21 mouse cellular contexts compared by ENCODE assay signal in genomic region chr3:35473351-35473750, GRCm38 (mm10).
DNase-seq lines count a peak whose midpoint lies in the region; ATAC-seq lines count a peak whose summit lies in the region.
"Had no signal": no experiment of that assay in that cellular context is flagged by ENCODE, and none has a peak within 500 bp of the region (broad histone marks: within the 10 kb centered on the region; RNA-seq: fewer than 3 reads in every experiment).

No protein-coding gene starts in this region.

- no peak overlapping the region for H3K4me2 ChIP-seq in hindbrain, embryonic 13.5 days
- no peak overlapping the region for H3K4me2 ChIP-seq in midbrain, embryonic 16.5 days (ENCODE audit: low read length)
- H3K4me2 ChIP-seq in neural tube, embryonic 14.5 days (ENCODE audit: low read depth, low read length): no peak overlapping the region
- H3K4me2 ChIP-seq: embryonic facial prominence, embryonic 13.5 days; forebrain, embryonic 13.5 days; heart, embryonic 12.5 days; hindbrain, embryonic 15.5 days had no signal

- no peak for ATAC-seq in hindbrain, embryonic 13.5 days (ENCODE audit: low FRiP score)
- ATAC-seq in midbrain, embryonic 16.5 days: no peak
- peak; percentile 34; the same call in 1 of the 2 replicates for ATAC-seq in neural tube, embryonic 14.5 days (ENCODE audit: low read depth)
- ATAC-seq: activated CD4-positive, CD25-positive, alpha-beta regulatory T cell, adult 4 months; forebrain, embryonic 13.5 days; inflammation-experienced regulatory T-cells, adult 6 months; Patski had no signal

- no peaks in the 10 kb centered on the region for H3K27me3 ChIP-seq in hindbrain, embryonic 10.5 days (ENCODE audit: insufficient read depth, poor library complexity, severe bottlenecking)
- H3K27me3 ChIP-seq in hindbrain, embryonic 13.5 days: peaks cover 7% of the 10 kb centered on the region; the same call in 1 of the 2 replicates
- H3K27me3 ChIP-seq in midbrain, embryonic 10.5 days (ENCODE audit: low read depth, poor library complexity, severe bottlenecking): no peaks in the 10 kb centered on the region
- H3K27me3 ChIP-seq in midbrain, embryonic 16.5 days (ENCODE audit: control insufficient read depth, insufficient read depth, low read depth, low read length): no peaks in the 10 kb centered on the region
- H3K27me3 ChIP-seq in neural tube, embryonic 14.5 days (ENCODE audit: control insufficient read depth, insufficient read depth, low read length): peaks cover 2% of the 10 kb centered on the region; the same call in 1 of the 2 replicates
- H3K27me3 ChIP-seq: CH12.LX; embryonic facial prominence, embryonic 13.5 days; forebrain, embryonic 13.5 days; heart, embryonic 12.5 days had no signal

- peaks cover 27% of the 10 kb centered on the region for H3K4me1 ChIP-seq in hindbrain, embryonic 10.5 days (replicated peaks)
- H3K4me1 ChIP-seq in hindbrain, embryonic 13.5 days (replicated peaks): peaks cover 20% of the 10 kb centered on the region
- peaks cover 25% of the 10 kb centered on the region for H3K4me1 ChIP-seq in midbrain, embryonic 10.5 days
- no peaks in the 10 kb centered on the region; the same call in 1 of the 2 replicates for H3K4me1 ChIP-seq in midbrain, embryonic 16.5 days (ENCODE audit: control insufficient read depth, insufficient read depth, low read length)
- 0 out of 2 replicates have a peak, but pooled peaks cover 3% of the 10 kb centered on the region for H3K4me1 ChIP-seq in neural tube, embryonic 14.5 days (ENCODE audit: control insufficient read depth, insufficient read depth, low read length)

- H3K27ac ChIP-seq in hindbrain, embryonic 10.5 days: peak overlapping the region; percentile 67
- H3K27ac ChIP-seq in hindbrain, embryonic 13.5 days: no peak overlapping the region
- H3K27ac ChIP-seq in midbrain, embryonic 10.5 days (replicated peaks): peak overlapping the region; percentile 59
- no peak overlapping the region for H3K27ac ChIP-seq in midbrain, embryonic 16.5 days (ENCODE audit: low read length)
- no peak overlapping the region for H3K27ac ChIP-seq in neural tube, embryonic 14.5 days (ENCODE audit: low read depth, low read length)
- H3K27ac ChIP-seq: embryonic facial prominence, embryonic 13.5 days; forebrain, embryonic 13.5 days; gastrocnemius, adult 2 months; hindbrain, embryonic 15.5 days had no signal

- peak; percentile 19 for DNase-seq in hindbrain, embryonic 10.5 days (ENCODE audit: low spot score)
- no peak for DNase-seq in midbrain, embryonic 10.5 days (ENCODE audit: low spot score)
- DNase-seq in embryo, embryonic 10.5 days (ENCODE audit: low spot score): peak; percentile 10
- DNase-seq: adrenal gland, adult 2 months; adrenal gland, postnatal 25 days; cerebellum, adult 18-20 months; cerebellum, adult 9-11 months; cerebellum, postnatal 36 days; gastrocnemius, adult 2 months; gastrocnemius, postnatal 25 days had no signal

- H3K9ac ChIP-seq in hindbrain, embryonic 13.5 days: no peak overlapping the region
- H3K9ac ChIP-seq in midbrain, embryonic 16.5 days (ENCODE audit: low read depth, low read length): no peak overlapping the region
- no peak overlapping the region for H3K9ac ChIP-seq in neural tube, embryonic 14.5 days (replicated peaks; ENCODE audit: low read depth, low read length)
- H3K9ac ChIP-seq: embryonic facial prominence, embryonic 13.5 days; forebrain, embryonic 13.5 days; heart, embryonic 12.5 days; hindbrain, embryonic 15.5 days had no signal

- H3K36me3 ChIP-seq in hindbrain, embryonic 10.5 days: no peaks in the 10 kb centered on the region
- no peaks in the 10 kb centered on the region for H3K36me3 ChIP-seq in hindbrain, embryonic 13.5 days
- no peaks in the 10 kb centered on the region for H3K36me3 ChIP-seq in midbrain, embryonic 10.5 days
- no peaks in the 10 kb centered on the region for H3K36me3 ChIP-seq in midbrain, embryonic 16.5 days (ENCODE audit: control insufficient read depth, insufficient read depth, low read length)
- no peaks in the 10 kb centered on the region for H3K36me3 ChIP-seq in neural tube, embryonic 14.5 days (ENCODE audit: control insufficient read depth, insufficient read depth, low read length)
- H3K36me3 ChIP-seq: embryonic facial prominence, embryonic 13.5 days; heart, embryonic 12.5 days; hindbrain, embryonic 15.5 days had no signal

- H3K9me3 ChIP-seq in hindbrain, embryonic 10.5 days: no peaks in the 10 kb centered on the region
- H3K9me3 ChIP-seq in hindbrain, embryonic 13.5 days: no peaks in the 10 kb centered on the region
- H3K9me3 ChIP-seq in midbrain, embryonic 10.5 days (replicated peaks): no peaks in the 10 kb centered on the region
- H3K9me3 ChIP-seq in midbrain, embryonic 16.5 days (replicated peaks; ENCODE audit: control insufficient read depth, low read length, poor library complexity, severe bottlenecking): no peaks in the 10 kb centered on the region
- H3K9me3 ChIP-seq in neural tube, embryonic 14.5 days (ENCODE audit: control insufficient read depth, low read length): no peaks in the 10 kb centered on the region
- H3K9me3 ChIP-seq: embryonic facial prominence, embryonic 13.5 days; forebrain, embryonic 13.5 days; heart, embryonic 12.5 days; hindbrain, embryonic 15.5 days had no signal

- 49% methylated on average over 7 of the region's 7 CpGs for WGBS in hindbrain, embryonic 10.5 days
- 26% methylated on average over 7 of the region's 7 CpGs for WGBS in hindbrain, embryonic 13.5 days
- 64% methylated on average over 7 of the region's 7 CpGs for WGBS in midbrain, embryonic 10.5 days
- 61% methylated on average over 7 of the region's 7 CpGs for WGBS in midbrain, embryonic 16.5 days
- WGBS in neural tube, embryonic 14.5 days: 46% methylated on average over 7 of the region's 7 CpGs

- no peak overlapping the region for H3K4me3 ChIP-seq in hindbrain, embryonic 10.5 days
- no peak overlapping the region for H3K4me3 ChIP-seq in hindbrain, embryonic 13.5 days
- H3K4me3 ChIP-seq in midbrain, embryonic 10.5 days: no peak overlapping the region
- no peak overlapping the region for H3K4me3 ChIP-seq in midbrain, embryonic 16.5 days (ENCODE audit: low read depth, low read length)
- H3K4me3 ChIP-seq in neural tube, embryonic 14.5 days (ENCODE audit: low read depth, low read length): no peak overlapping the region
- H3K4me3 ChIP-seq: embryonic facial prominence, embryonic 13.5 days; forebrain, embryonic 13.5 days; gastrocnemius, adult 2 months; heart, embryonic 12.5 days; hindbrain, embryonic 15.5 days had no signal

Comparison
In these comparisons a context has a peak if more than half of its experiments do, and no peak if none do; other contexts are left out.
1. H3K27ac ChIP-seq: peak in hindbrain, embryonic 10.5 days (single experiment) and midbrain, embryonic 10.5 days (single experiment); none in hindbrain, embryonic 13.5 days (single experiment), midbrain, embryonic 16.5 days (single experiment) and neural tube, embryonic 14.5 days (single experiment).